Mouse (Mus musculus): ENCODE measurements around the gene Mamdc4. TPM values are rescaled to one million over a fixed set of nuclear protein-coding genes. Genes with fewer than 3 reads are reported as not detected.

Gene Mamdc4
- polyA plus RNA-seq, 1 experiment, result 1.3 TPM

GRCm38 (mm10) chr2:25608671-25609070, 34.0 kb upstream of the Mamdc4 start:
- H3K27ac ChIP-seq (ENCODE audit: insufficient read depth, low read depth, low read length), result peak overlapping the region; percentile 17; the same call in 1 of the 2 replicates
- 63% methylated on average over 10 of the region's 10 CpGs for whole genome bisulfite sequencing
- H3K4me3 ChIP-seq (ENCODE audit: insufficient read depth, low read depth, low read length), result peak overlapping the region; percentile 96
- no peak for TF ChIP-seq CTCF (conservative IDR thresholded peaks at IDR 0.05; ENCODE audit: insufficient read depth, insufficient read length, low read depth, low read length)
- TF ChIP-seq POLR2A (IDR thresholded peaks at IDR 0.05; ENCODE audit: low read depth, low read length), result no peak
- no peaks in the 10 kb centered on the region for H3K36me3 ChIP-seq (ENCODE audit: control insufficient read depth, insufficient read depth, low read length)
- H3K27me3 ChIP-seq (replicated peaks; ENCODE audit: control insufficient read depth, insufficient read depth, low read length), result no peaks in the 10 kb centered on the region
- peaks cover 5% of the 10 kb centered on the region; the same call in 1 of the 2 replicates for H3K4me1 ChIP-seq (ENCODE audit: control insufficient read depth, insufficient read depth, low read length)
- DNase-seq, result no peak

GRCm38 (mm10) chr2:25607761-25608622, 33.3 kb upstream of the Mamdc4 start, which contains the start of gene Rabl6:
Gene Rabl6 (minus strand): TSS chr2:25608521.
- peak; percentile 93 for DNase-seq
- Histone ChIP-seq H3K27ac (ENCODE audit: insufficient read depth, low read depth, low read length) (peak within 1 kb of the TSS; percentile 82), H3K4me1 (ENCODE audit: control insufficient read depth, insufficient read depth, low read length) (peaks cover 5% of the 10 kb centered on the region; the same call in 1 of the 2 replicates), H3K4me3 (ENCODE audit: insufficient read depth, low read depth, low read length) (peak within 1 kb of the TSS; percentile 96), H3K27me3 (replicated peaks; ENCODE audit: control insufficient read depth, insufficient read depth, low read length) (no peaks in the 10 kb centered on the region), H3K36me3 (ENCODE audit: control insufficient read depth, insufficient read depth, low read length) (no peaks in the 10 kb centered on the region)
- TF ChIP-seq POLR2A (IDR thresholded peaks at IDR 0.05; ENCODE audit: low read depth, low read length) (no peak), CTCF (conservative IDR thresholded peaks at IDR 0.05; ENCODE audit: insufficient read depth, insufficient read length, low read depth, low read length) (no peak)
- under 1% methylated on average over 80 of the region's 80 CpGs for WGBS

DNA sequence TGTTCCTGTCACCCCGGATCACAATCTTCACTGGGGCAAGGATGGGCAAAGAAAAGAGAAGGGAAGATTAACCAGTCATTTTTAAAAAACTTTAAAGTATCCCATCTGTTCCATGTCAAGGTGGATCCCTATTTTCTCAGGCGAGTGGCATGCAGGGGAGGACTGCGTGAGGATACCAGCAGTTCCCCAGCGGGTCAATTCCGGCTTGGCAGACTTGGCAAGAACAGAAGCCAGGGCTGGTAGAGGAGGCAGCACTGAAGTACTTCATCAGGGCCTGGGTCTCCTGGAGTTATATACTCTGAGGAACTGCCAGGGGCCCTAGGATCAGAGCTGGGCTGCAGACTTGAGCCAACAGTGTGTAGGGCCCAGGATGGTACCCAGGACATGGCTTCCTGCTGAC, 27.9 kb upstream of the Mamdc4 start:
- 90% methylated on average over 5 of the region's 5 CpGs for WGBS
- Histone ChIP-seq H3K27me3 (replicated peaks; ENCODE audit: control insufficient read depth, insufficient read depth, low read length) (no peaks in the 10 kb centered on the region), H3K27ac (ENCODE audit: insufficient read depth, low read depth, low read length) (no peak overlapping the region), H3K4me1 (ENCODE audit: control insufficient read depth, insufficient read depth, low read length) (peaks cover 5% of the 10 kb centered on the region; the same call in 1 of the 2 replicates), H3K4me3 (ENCODE audit: insufficient read depth, low read depth, low read length) (no peak overlapping the region), H3K36me3 (ENCODE audit: control insufficient read depth, insufficient read depth, low read length) (no peaks in the 10 kb centered on the region; the same call in 1 of the 2 replicates)
- no peak for DNase-seq
- TF ChIP-seq CTCF (conservative IDR thresholded peaks at IDR 0.05; ENCODE audit: insufficient read depth, insufficient read length, low read depth, low read length), result no peak
- TF ChIP-seq POLR2A (IDR thresholded peaks at IDR 0.05; ENCODE audit: low read depth, low read length), result no peak

DNA sequence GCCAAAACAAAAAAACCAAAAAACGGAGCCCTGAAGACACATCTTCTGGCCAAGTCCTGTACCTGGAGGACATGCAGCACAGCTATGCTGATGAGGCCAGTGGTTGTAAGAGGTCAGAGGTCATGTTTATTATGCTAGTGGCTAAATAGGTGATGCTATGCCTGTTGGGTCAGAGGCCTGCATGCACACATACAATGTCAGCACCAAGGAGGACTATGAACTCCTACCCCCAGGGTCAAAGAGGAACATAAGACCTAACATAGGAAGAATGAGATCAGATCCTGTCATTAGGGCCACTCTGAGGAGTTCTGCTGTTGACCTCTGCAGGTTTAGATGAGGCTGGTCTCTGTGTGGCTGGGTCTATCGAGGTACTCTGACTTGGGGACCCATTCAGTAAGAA, 25.4 kb upstream of the Mamdc4 start:
- no peak for DNase-seq
- H3K4me3 ChIP-seq (ENCODE audit: insufficient read depth, low read depth, low read length), result no peak overlapping the region
- no peaks in the 10 kb centered on the region for H3K27me3 ChIP-seq (replicated peaks; ENCODE audit: control insufficient read depth, insufficient read depth, low read length)
- TF ChIP-seq POLR2A (IDR thresholded peaks at IDR 0.05; ENCODE audit: low read depth, low read length), result no peak
- TF ChIP-seq CTCF (conservative IDR thresholded peaks at IDR 0.05; ENCODE audit: insufficient read depth, insufficient read length, low read depth, low read length), result no peak
- whole genome bisulfite sequencing, result 92% methylated on average over 2 of the region's 2 CpGs
- H3K4me1 ChIP-seq (ENCODE audit: control insufficient read depth, insufficient read depth, low read length), result no peaks in the 10 kb centered on the region
- H3K27ac ChIP-seq (ENCODE audit: insufficient read depth, low read depth, low read length), result no peak overlapping the region
- peaks cover 1% of the 10 kb centered on the region; the same call in 1 of the 2 replicates for H3K36me3 ChIP-seq (ENCODE audit: control insufficient read depth, insufficient read depth, low read length)

DNA sequence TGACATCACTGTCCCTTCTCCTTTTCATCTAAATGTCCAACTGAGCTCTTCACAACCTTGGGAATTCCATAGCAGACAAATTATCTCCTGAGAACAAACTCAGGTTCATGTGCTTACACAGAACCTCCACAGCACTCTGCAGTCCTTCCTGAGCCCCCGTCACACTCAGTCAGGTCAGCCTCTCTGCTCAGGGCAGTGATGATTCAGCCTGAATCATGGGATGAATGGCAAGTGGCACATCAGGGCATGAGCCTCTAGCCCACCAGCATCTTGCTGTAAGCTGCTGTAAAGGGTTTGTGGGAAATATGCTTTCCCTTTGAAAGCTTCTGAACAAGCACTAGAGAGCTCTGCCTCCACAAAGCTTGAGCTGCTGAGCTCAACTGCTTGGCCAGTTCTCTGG, 24.1 kb upstream of the Mamdc4 start:
- H3K27me3 ChIP-seq (replicated peaks; ENCODE audit: control insufficient read depth, insufficient read depth, low read length), result no peaks in the 10 kb centered on the region
- no peak overlapping the region for H3K27ac ChIP-seq (ENCODE audit: insufficient read depth, low read depth, low read length)
- TF ChIP-seq CTCF (conservative IDR thresholded peaks at IDR 0.05; ENCODE audit: insufficient read depth, insufficient read length, low read depth, low read length), result no peak
- no peak for TF ChIP-seq POLR2A (IDR thresholded peaks at IDR 0.05; ENCODE audit: low read depth, low read length)
- H3K4me3 ChIP-seq (ENCODE audit: insufficient read depth, low read depth, low read length), result no peak overlapping the region
- DNase-seq, result no peak
- H3K36me3 ChIP-seq (ENCODE audit: control insufficient read depth, insufficient read depth, low read length), result peaks cover 1% of the 10 kb centered on the region; the same call in 1 of the 2 replicates
- H3K4me1 ChIP-seq (ENCODE audit: control insufficient read depth, insufficient read depth, low read length), result no peaks in the 10 kb centered on the region
- WGBS, result 100% methylated on average over 1 of the region's 1 CpGs

- no peak for DNase-seq
- Histone ChIP-seq H3K27me3 (replicated peaks; ENCODE audit: control insufficient read depth, insufficient read depth, low read length) (no peaks in the 10 kb centered on the region), H3K36me3 (ENCODE audit: control insufficient read depth, insufficient read depth, low read length) (peaks cover 3% of the 10 kb centered on the region), H3K4me3 (ENCODE audit: insufficient read depth, low read depth, low read length) (no peak overlapping the region), H3K4me1 (ENCODE audit: control insufficient read depth, insufficient read depth, low read length) (no peaks in the 10 kb centered on the region), H3K27ac (ENCODE audit: insufficient read depth, low read depth, low read length) (no peak overlapping the region)
- TF ChIP-seq POLR2A (IDR thresholded peaks at IDR 0.05; ENCODE audit: low read depth, low read length) (no peak), CTCF (conservative IDR thresholded peaks at IDR 0.05; ENCODE audit: insufficient read depth, insufficient read length, low read depth, low read length) (no peak)
- 91% methylated on average over 5 of the region's 5 CpGs for WGBS
Observed at GRCm38 (mm10) chr2:25596765-25597510, 22.3 kb upstream of the Mamdc4 start.

DNA sequence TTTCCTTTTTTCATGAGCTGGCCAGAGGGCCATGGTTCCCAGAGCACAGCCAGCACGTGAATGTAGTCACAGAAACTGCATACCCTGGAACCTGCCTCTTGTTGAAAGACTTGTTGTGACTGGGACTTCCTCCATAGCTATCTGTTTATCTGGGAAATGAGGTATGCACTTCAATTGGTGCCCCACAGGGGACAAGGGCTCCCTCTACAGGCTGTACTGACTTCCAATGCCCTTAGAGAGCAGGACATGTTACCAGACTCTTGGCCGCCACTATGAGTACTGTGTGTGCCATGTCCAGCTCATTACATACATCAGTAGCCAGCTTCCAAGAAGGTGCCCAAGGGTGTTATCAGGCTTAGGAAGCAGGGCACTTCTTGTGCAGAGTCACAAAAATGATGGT, 17.2 kb upstream of the Mamdc4 start:
- WGBS, result 65% methylated on average over 2 of the region's 2 CpGs
- Histone ChIP-seq H3K27ac (ENCODE audit: insufficient read depth, low read depth, low read length) (no peak overlapping the region), H3K27me3 (replicated peaks; ENCODE audit: control insufficient read depth, insufficient read depth, low read length) (no peaks in the 10 kb centered on the region), H3K36me3 (ENCODE audit: control insufficient read depth, insufficient read depth, low read length) (peaks cover 3% of the 10 kb centered on the region), H3K4me1 (ENCODE audit: control insufficient read depth, insufficient read depth, low read length) (no peaks in the 10 kb centered on the region), H3K4me3 (ENCODE audit: insufficient read depth, low read depth, low read length) (no peak overlapping the region)
- DNase-seq, result peak; percentile 59
- TF ChIP-seq CTCF (conservative IDR thresholded peaks at IDR 0.05; ENCODE audit: insufficient read depth, insufficient read length, low read depth, low read length), result peak; percentile 68
- TF ChIP-seq POLR2A (IDR thresholded peaks at IDR 0.05; ENCODE audit: low read depth, low read length), result no peak

Data from kidney, adult 2 months (tissue).